Mouse (Mus musculus) forebrain, postnatal 0 days (tissue): ENCODE data around the gene Kif6. TPM values are rescaled to one million over a fixed set of nuclear protein-coding genes. Genes with fewer than 3 reads are reported as not detected.

Source experiments
- ATAC-seq: fragments of 200-750 bp; cut with Nextera tagmentation; 2 replicates; pipeline ENCODE4 v1.8.0; 2017; ENCODE audit warnings: mild to moderate bottlenecking, moderate library complexity
- DNase-seq: peaks from one replicate; pipeline ENCODE4 v3.0.0-alpha.2; 2015
- H3K27ac ChIP-seq: fragments of 300-500 bp; sonication (generic); 2 replicates; pipeline ENCODE4 v1.5.1; 2014; ENCODE audit warnings: low read depth, mild to moderate bottlenecking, antibody characterized with exemption, low read length, moderate library complexity, mixed read lengths
- H3K27me3 ChIP-seq: fragments of 300-500 bp; sonication (generic); 2 replicates; pipeline ENCODE4 v1.6.1; 2014; ENCODE audit warnings: mild to moderate bottlenecking, low read length, mixed read lengths; ENCODE audit not compliant: insufficient read depth
- H3K36me3 ChIP-seq: fragments of 300-500 bp; sonication (generic); 2 replicates; pipeline ENCODE4 v1.6.1; 2014; ENCODE audit warnings: mild to moderate bottlenecking, moderate library complexity; ENCODE audit not compliant: insufficient read depth
- H3K4me1 ChIP-seq: fragments of 300-500 bp; sonication (generic); 2 replicates; pipeline ENCODE4 v1.6.1; 2014; ENCODE audit warnings: antibody characterized with exemption; ENCODE audit not compliant: insufficient read depth
- H3K4me2 ChIP-seq: fragments of 300-500 bp; sonication (generic); 2 replicates; pipeline ENCODE4 v1.6.1; 2014; ENCODE audit warnings: low read depth, mild to moderate bottlenecking, moderate library complexity
- H3K4me3 ChIP-seq: fragments of 300-500 bp; sonication (generic); 2 replicates; pipeline ENCODE4 v1.5.1; 2014; ENCODE audit warnings: low read depth, low read length, mixed read lengths
- H3K9ac ChIP-seq: fragments of 300-500 bp; sonication (generic); 2 replicates; pipeline ENCODE4 v1.6.1; 2014; ENCODE audit warnings: mild to moderate bottlenecking
- H3K9me3 ChIP-seq: fragments of 300-500 bp; sonication (generic); 2 replicates; pipeline ENCODE4 v1.6.1; 2016; ENCODE audit warnings: low read length
- CTCF ChIP-seq: sonication (generic); IDR thresholded peaks from 2 replicates; pipeline ENCODE4 v1.5.1; 2016; ENCODE audit warnings: antibody characterized with exemption, control low read depth, low read depth
- WGBS: fragments of 180-500 bp; shearing (Covaris S2); extraction: QIAGEN DNeasy Blood & Tissue Kit; methylation state at CpG from one replicate; pipeline ENCODE4 v1.1.7; 2014; 5-methylcytosine and 5-hydroxymethylcytosine counted together
- polyA plus RNA-seq: library from polyadenylated mRNA; unstranded; fragments of >200 nt; fragmentation: Nextera tagmentation; extraction: Ambion mirVana; gene quantifications from 2 replicates; pipeline ENCODE4 v1.2.1, GENCODE M21; 2015
- total RNA-seq: library from RNA; depleted of rRNA; stranded (reverse); fragments of >200 nt; gene quantifications from 2 replicates; pipeline ENCODE4 v1.2.3, GENCODE M21; 2014

The Kif6 gene
- total and polyA plus RNA-seq, 2 experiments from 2014 or later: 2.0 to 7.4 TPM

- H3K9ac ChIP-seq: no peak overlapping the region
- TF ChIP-seq CTCF: no peak
- H3K4me3 ChIP-seq: no peak overlapping the region
- H3K27me3 ChIP-seq: no peaks in the 10 kb centered on the region
- H3K36me3 ChIP-seq: no peaks in the 10 kb centered on the region
- ATAC-seq (no peak), DNase-seq (no peak)
- H3K27ac ChIP-seq: no peak overlapping the region
- H3K4me2 ChIP-seq: no peak overlapping the region
- H3K9me3 ChIP-seq: no peaks in the 10 kb centered on the region
- whole genome bisulfite sequencing: 33% methylated on average over 8 of the region's 8 CpGs
- no peaks in the 10 kb centered on the region for H3K4me1 ChIP-seq
Measured at GRCm38 (mm10) chr17:49681410-49681809, 66.5 kb downstream of the Kif6 start.

- Histone ChIP-seq H3K9ac (no peak overlapping the region), H3K36me3 (no peaks in the 10 kb centered on the region), H3K27me3 (no peaks in the 10 kb centered on the region), H3K4me3 (no peak overlapping the region), H3K4me2 (no peak overlapping the region), H3K4me1 (no peaks in the 10 kb centered on the region), H3K9me3 (no peaks in the 10 kb centered on the region), H3K27ac (no peak overlapping the region)
- ATAC-seq: no peak
- WGBS: 31% methylated on average over 2 of the region's 2 CpGs
- DNase-seq: no peak
- no peak for TF ChIP-seq CTCF
Measured at GRCm38 (mm10) chr17:49684146-49684545, 69.2 kb downstream of the Kif6 start.

GRCm38 (mm10) chr17:49690607-49691454 is 75.9 kb downstream of the Kif6 start:
- TF ChIP-seq CTCF: no peak
- Histone ChIP-seq H3K4me3 (no peak overlapping the region), H3K9ac (no peak overlapping the region), H3K9me3 (no peaks in the 10 kb centered on the region), H3K27me3 (no peaks in the 10 kb centered on the region), H3K4me1 (peaks cover 13% of the 10 kb centered on the region), H3K36me3 (no peaks in the 10 kb centered on the region), H3K4me2 (no peak overlapping the region), H3K27ac (peak overlapping the region; percentile 66)
- WGBS: 29% methylated on average over 10 of the region's 10 CpGs
- ATAC-seq (peak; percentile 74), DNase-seq (peak; percentile 67)

- H3K9me3 ChIP-seq: no peaks in the 10 kb centered on the region
- no peak overlapping the region for H3K9ac ChIP-seq
- ATAC-seq (peak; percentile 9; the same call in 1 of the 2 replicates), DNase-seq (no peak)
- TF ChIP-seq CTCF: no peak
- H3K4me2 ChIP-seq: no peak overlapping the region
- H3K4me1 ChIP-seq: peaks cover 13% of the 10 kb centered on the region
- H3K36me3 ChIP-seq: no peaks in the 10 kb centered on the region
- 64% methylated on average over 9 of the region's 9 CpGs for WGBS
- H3K27ac ChIP-seq: no peak overlapping the region
- no peak overlapping the region for H3K4me3 ChIP-seq
- H3K27me3 ChIP-seq: no peaks in the 10 kb centered on the region
Measured at GRCm38 (mm10) chr17:49691455-49691805, 76.5 kb downstream of the Kif6 start.

- no peaks in the 10 kb centered on the region for H3K36me3 ChIP-seq
- H3K4me1 ChIP-seq: peaks cover 13% of the 10 kb centered on the region
- no peak overlapping the region for H3K9ac ChIP-seq
- H3K27me3 ChIP-seq: no peaks in the 10 kb centered on the region
- H3K9me3 ChIP-seq: no peaks in the 10 kb centered on the region
- DNase-seq (no peak), ATAC-seq (no peak)
- H3K4me3 ChIP-seq: no peak overlapping the region
- no peak overlapping the region for H3K4me2 ChIP-seq
- no peak for TF ChIP-seq CTCF
- 70% methylated on average over 5 of the region's 5 CpGs for WGBS
- H3K27ac ChIP-seq: no peak overlapping the region
Measured at GRCm38 (mm10) chr17:49693206-49693605, 78.3 kb downstream of the Kif6 start.

GRCm38 (mm10) chr17:49697220-49697619 is 82.3 kb downstream of the Kif6 start:
- ATAC-seq: no peak
- Histone ChIP-seq H3K9ac (no peak overlapping the region), H3K27me3 (no peaks in the 10 kb centered on the region), H3K36me3 (no peaks in the 10 kb centered on the region), H3K9me3 (no peaks in the 10 kb centered on the region), H3K27ac (no peak overlapping the region), H3K4me2 (no peak overlapping the region), H3K4me3 (no peak overlapping the region), H3K4me1 (no peaks in the 10 kb centered on the region; the same call in 1 of the 2 replicates)
- WGBS: 84% methylated on average over 5 of the region's 5 CpGs
- no peak for DNase-seq
- TF ChIP-seq CTCF: no peak

- peak overlapping the region; percentile 22; the same call in 1 of the 2 replicates for H3K9ac ChIP-seq
- no peaks in the 10 kb centered on the region for H3K9me3 ChIP-seq
- no peak for TF ChIP-seq CTCF
- 23% methylated on average over 12 of the region's 12 CpGs for WGBS
- ATAC-seq: peak; percentile 77
- no peaks in the 10 kb centered on the region for H3K27me3 ChIP-seq
- no peaks in the 10 kb centered on the region for H3K36me3 ChIP-seq
- no peak overlapping the region for H3K4me3 ChIP-seq
- DNase-seq: peak; percentile 84
- peak overlapping the region; percentile 69 for H3K27ac ChIP-seq
- H3K4me2 ChIP-seq: no peak overlapping the region
- H3K4me1 ChIP-seq: peaks cover 5% of the 10 kb centered on the region
Measured at GRCm38 (mm10) chr17:49703492-49704249, 88.7 kb downstream of the Kif6 start.
